Mouse (Mus musculus) embryonic facial prominence, embryonic 11.5 days (tissue): ENCODE measurements around the gene Nedd4. TPM values are rescaled to one million over a fixed set of nuclear protein-coding genes. Genes with fewer than 3 reads are reported as not detected.

Source experiments
- ATAC-seq: fragments of 200-750 bp; cut with Nextera tagmentation; replicated peaks from 2 replicates; pipeline ENCODE4 v1.8.0; 2017; ENCODE audit warnings: low read depth; ENCODE audit not compliant: insufficient number of reproducible peaks, low FRiP score, low TSS enrichment
- DNase-seq: peaks from one replicate; pipeline ENCODE4 v3.0.0-alpha.2; 2015; ENCODE audit warnings: low spot score
- H3K27ac ChIP-seq: fragments of 300-500 bp; sonication (generic); replicated peaks from 2 replicates; pipeline ENCODE4 v1.5.1; 2014; ENCODE audit warnings: mild to moderate bottlenecking, low read depth, low read length, control low read depth
- H3K27me3 ChIP-seq: fragments of 300-500 bp; sonication (generic); 2 replicates; pipeline ENCODE4 v1.6.1; 2014; ENCODE audit warnings: mild to moderate bottlenecking, low read length, moderate library complexity, mixed read lengths; ENCODE audit not compliant: control insufficient read depth, insufficient read depth
- H3K36me3 ChIP-seq: fragments of 300-500 bp; sonication (generic); replicated peaks from 2 replicates; pipeline ENCODE4 v1.6.1; 2014; ENCODE audit warnings: low read depth, mild to moderate bottlenecking, low read length, moderate library complexity, mixed read lengths; ENCODE audit not compliant: control insufficient read depth, insufficient read depth
- H3K4me1 ChIP-seq: fragments of 300-500 bp; sonication (generic); 2 replicates; pipeline ENCODE4 v1.6.1; 2014; ENCODE audit warnings: low read length, mixed read lengths; ENCODE audit not compliant: control insufficient read depth, insufficient read depth
- H3K4me2 ChIP-seq: fragments of 300-500 bp; sonication (generic); 2 replicates; pipeline ENCODE4 v1.6.1; 2014; ENCODE audit warnings: low read depth, mild to moderate bottlenecking, control low read depth, low read length, moderate library complexity
- H3K4me3 ChIP-seq: fragments of 300-500 bp; sonication (generic); 2 replicates; pipeline ENCODE4 v1.5.1; 2014; ENCODE audit warnings: low read depth, low read length, control low read depth
- H3K9ac ChIP-seq: fragments of 300-500 bp; sonication (generic); replicated peaks from 2 replicates; pipeline ENCODE4 v1.6.1; 2014; ENCODE audit warnings: mild to moderate bottlenecking, control low read depth, low read length
- H3K9me3 ChIP-seq: fragments of 300-500 bp; sonication (generic); replicated peaks from 2 replicates; pipeline ENCODE4 v1.6.1; 2016; ENCODE audit warnings: mild to moderate bottlenecking, low read length, inconsistent platforms, mixed read lengths; ENCODE audit not compliant: control insufficient read depth
- WGBS: fragments of 180-500 bp; shearing (Covaris S2); extraction: QIAGEN DNeasy Blood & Tissue Kit; methylation state at CpG from one replicate; pipeline ENCODE4 v1.1.7; 2014; 5-methylcytosine and 5-hydroxymethylcytosine counted together
- polyA plus RNA-seq: library from polyadenylated mRNA; unstranded; fragments of >200 nt; fragmentation: Nextera tagmentation; extraction: Ambion mirVana; gene quantifications from 2 replicates; pipeline ENCODE4 v1.2.1, GENCODE M21; 2014

Gene Nedd4
- polyA plus RNA-seq, 1 experiment from 2014 or later, result 859 TPM

- no peak overlapping the region for H3K4me3 ChIP-seq
- H3K27me3 ChIP-seq, result no peaks in the 10 kb centered on the region
- H3K4me2 ChIP-seq, result no peak overlapping the region
- H3K4me1 ChIP-seq, result no peaks in the 10 kb centered on the region
- 77% methylated on average over 8 of the region's 8 CpGs for WGBS
- no peak overlapping the region for H3K9ac ChIP-seq
- no peaks in the 10 kb centered on the region for H3K9me3 ChIP-seq
- no peak for ATAC-seq
- DNase-seq, result no peak
- peaks cover 10% of the 10 kb centered on the region for H3K36me3 ChIP-seq
- H3K27ac ChIP-seq, result no peak overlapping the region
Observed at GRCm38 (mm10) chr9:72701441-72701840, 39.3 kb downstream of the Nedd4 start.

GRCm38 (mm10) chr9:72702075-72702474, 39.9 kb downstream of the Nedd4 start:
- Histone ChIP-seq H3K27me3 (no peaks in the 10 kb centered on the region), H3K4me1 (no peaks in the 10 kb centered on the region), H3K27ac (no peak overlapping the region), H3K36me3 (peaks cover 10% of the 10 kb centered on the region), H3K4me2 (no peak overlapping the region), H3K9ac (no peak overlapping the region), H3K4me3 (no peak overlapping the region), H3K9me3 (no peaks in the 10 kb centered on the region)
- DNase-seq (no peak), ATAC-seq (no peak)
- 90% methylated on average over 2 of the region's 2 CpGs for WGBS

GRCm38 (mm10) chr9:72703142-72703541, 41.0 kb downstream of the Nedd4 start:
- no peak overlapping the region for H3K4me3 ChIP-seq
- 92% methylated on average over 4 of the region's 4 CpGs for WGBS

GRCm38 (mm10) chr9:72703754-72704153, 41.6 kb downstream of the Nedd4 start:
- WGBS, result 82% methylated on average over 6 of the region's 6 CpGs
- no peaks in the 10 kb centered on the region for H3K27me3 ChIP-seq
- H3K36me3 ChIP-seq, result peaks cover 12% of the 10 kb centered on the region
- no peak overlapping the region for H3K27ac ChIP-seq
- no peak overlapping the region for H3K9ac ChIP-seq
- H3K4me3 ChIP-seq, result no peak overlapping the region
- H3K9me3 ChIP-seq, result no peaks in the 10 kb centered on the region
- no peaks in the 10 kb centered on the region for H3K4me1 ChIP-seq
- no peak overlapping the region for H3K4me2 ChIP-seq
- DNase-seq (no peak), ATAC-seq (no peak)

More at GRCm38 (mm10) chr9:72703142-72703541, 41.0 kb downstream of the Nedd4 start:
- H3K27me3 ChIP-seq, result no peaks in the 10 kb centered on the region
- H3K4me2 ChIP-seq, result no peak overlapping the region
- no peak overlapping the region for H3K9ac ChIP-seq
- DNase-seq (no peak), ATAC-seq (no peak)
- H3K4me1 ChIP-seq, result no peaks in the 10 kb centered on the region
- H3K27ac ChIP-seq, result no peak overlapping the region
- H3K36me3 ChIP-seq, result peaks cover 10% of the 10 kb centered on the region
- no peaks in the 10 kb centered on the region for H3K9me3 ChIP-seq

- H3K27me3 ChIP-seq, result no peaks in the 10 kb centered on the region
- 86% methylated on average over 2 of the region's 2 CpGs for WGBS
- H3K9ac ChIP-seq, result no peak overlapping the region
- H3K9me3 ChIP-seq, result no peaks in the 10 kb centered on the region
- H3K4me3 ChIP-seq, result no peak overlapping the region
- DNase-seq (no peak), ATAC-seq (no peak)
- H3K4me2 ChIP-seq, result no peak overlapping the region
- peaks cover 16% of the 10 kb centered on the region for H3K36me3 ChIP-seq
- no peaks in the 10 kb centered on the region for H3K4me1 ChIP-seq
- no peak overlapping the region for H3K27ac ChIP-seq
Observed at GRCm38 (mm10) chr9:72705270-72705669, 43.1 kb downstream of the Nedd4 start.

- WGBS, result 92% methylated on average over 2 of the region's 2 CpGs
- H3K36me3 ChIP-seq, result peaks cover 14% of the 10 kb centered on the region
- H3K4me2 ChIP-seq, result no peak overlapping the region
- H3K27me3 ChIP-seq, result no peaks in the 10 kb centered on the region
- ATAC-seq (no peak), DNase-seq (no peak)
- H3K4me3 ChIP-seq, result no peak overlapping the region
- no peaks in the 10 kb centered on the region for H3K9me3 ChIP-seq
- H3K9ac ChIP-seq, result no peak overlapping the region
- no peaks in the 10 kb centered on the region for H3K4me1 ChIP-seq
- no peak overlapping the region for H3K27ac ChIP-seq
Observed at GRCm38 (mm10) chr9:72707999-72708398, 45.9 kb downstream of the Nedd4 start.

- Histone ChIP-seq H3K36me3 (peaks cover 16% of the 10 kb centered on the region), H3K4me3 (no peak overlapping the region), H3K9ac (no peak overlapping the region), H3K9me3 (no peaks in the 10 kb centered on the region), H3K27me3 (no peaks in the 10 kb centered on the region), H3K4me1 (no peaks in the 10 kb centered on the region), H3K27ac (no peak overlapping the region), H3K4me2 (no peak overlapping the region)
- DNase-seq (no peak), ATAC-seq (no peak)
- WGBS, result 90% methylated on average over 5 of the region's 5 CpGs
Observed at GRCm38 (mm10) chr9:72708690-72709089, 46.5 kb downstream of the Nedd4 start.

- H3K9ac ChIP-seq, result no peak overlapping the region
- DNase-seq (no peak), ATAC-seq (no peak)
- H3K4me1 ChIP-seq, result no peaks in the 10 kb centered on the region
- H3K4me2 ChIP-seq, result no peak overlapping the region
- H3K36me3 ChIP-seq, result peaks cover 22% of the 10 kb centered on the region
- no peak overlapping the region for H3K27ac ChIP-seq
- no peaks in the 10 kb centered on the region for H3K9me3 ChIP-seq
- H3K4me3 ChIP-seq, result no peak overlapping the region
- WGBS, result 69% methylated on average over 5 of the region's 5 CpGs
- no peaks in the 10 kb centered on the region for H3K27me3 ChIP-seq
Observed at GRCm38 (mm10) chr9:72710060-72710459, 47.9 kb downstream of the Nedd4 start.
